10 mouse cellular contexts compared by ENCODE assay signal in the genomic region with DNA sequence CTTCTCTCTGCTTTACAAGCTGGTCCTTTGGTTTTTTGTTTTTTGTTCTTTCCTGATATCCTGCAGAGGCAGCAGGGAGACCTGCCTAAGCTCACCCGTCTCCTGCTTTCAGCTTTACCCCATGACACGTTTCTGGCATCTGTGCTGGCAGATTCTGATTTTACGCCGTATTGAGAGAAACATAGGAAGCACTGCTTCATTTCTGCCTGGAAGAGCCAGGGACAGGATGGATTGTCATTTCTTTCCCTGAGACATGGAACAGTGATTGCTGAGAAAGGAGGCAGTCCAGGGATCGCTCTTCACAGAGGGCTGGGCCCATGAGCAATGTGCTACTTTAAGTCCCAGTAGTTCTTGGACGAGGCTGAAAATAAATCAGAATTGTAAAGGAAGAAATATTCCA.
DNase-seq lines count a peak whose midpoint lies in the region; ATAC-seq lines count a peak whose summit lies in the region.
"Had no signal": no experiment of that assay in that cellular context is flagged by ENCODE, and none has a peak within 500 bp of the region (broad histone marks: within the 10 kb centered on the region; RNA-seq: fewer than 3 reads in every experiment).

No protein-coding gene starts in this region.

- H3K27ac ChIP-seq in embryonic facial prominence, embryonic 12.5 days = 0 out of 2 replicates have a peak overlapping the region, but pooled peaks have one; percentile 0
- peak overlapping the region; percentile 4 for H3K27ac ChIP-seq in midbrain, embryonic 16.5 days (ENCODE audit: low read length)

- no peaks in the 10 kb centered on the region for H3K27me3 ChIP-seq in embryonic facial prominence, embryonic 12.5 days
- H3K27me3 ChIP-seq in midbrain, embryonic 16.5 days (ENCODE audit: control insufficient read depth, insufficient read depth, low read depth, low read length) = no peaks in the 10 kb centered on the region
- H3K27me3 ChIP-seq: Patski had no signal

- 38% methylated on average over 6 of the region's 6 CpGs for WGBS in embryonic facial prominence, embryonic 12.5 days
- 10% methylated on average over 6 of the region's 6 CpGs for WGBS in midbrain, embryonic 16.5 days

- H3K4me3 ChIP-seq in embryonic facial prominence, embryonic 12.5 days = no peak overlapping the region
- no peak overlapping the region for H3K4me3 ChIP-seq in midbrain, embryonic 16.5 days (ENCODE audit: low read depth, low read length)

- 0 out of 2 replicates have a peak, but pooled peaks have one; percentile 28 for ATAC-seq in embryonic facial prominence, embryonic 12.5 days (ENCODE audit: insufficient number of reproducible peaks, insufficient read depth, low FRiP score, low TSS enrichment)
- ATAC-seq in midbrain, embryonic 16.5 days = peak; percentile 28; the same call in 1 of the 2 replicates
- no peak for ATAC-seq in inflammation-experienced regulatory T-cells, adult 6 months
- ATAC-seq: Patski had no signal

- H3K9ac ChIP-seq in embryonic facial prominence, embryonic 12.5 days = no peak overlapping the region
- peak overlapping the region; percentile 27; the same call in 1 of the 2 replicates for H3K9ac ChIP-seq in midbrain, embryonic 16.5 days (ENCODE audit: low read depth, low read length)

- H3K9me3 ChIP-seq in embryonic facial prominence, embryonic 12.5 days = no peaks in the 10 kb centered on the region
- H3K9me3 ChIP-seq in midbrain, embryonic 16.5 days (replicated peaks; ENCODE audit: control insufficient read depth, low read length, poor library complexity, severe bottlenecking) = no peaks in the 10 kb centered on the region

- H3K36me3 ChIP-seq in embryonic facial prominence, embryonic 12.5 days = no peaks in the 10 kb centered on the region
- H3K36me3 ChIP-seq in midbrain, embryonic 16.5 days (ENCODE audit: control insufficient read depth, insufficient read depth, low read length) = no peaks in the 10 kb centered on the region

- peaks cover 14% of the 10 kb centered on the region; the same call in 1 of the 2 replicates for H3K4me1 ChIP-seq in embryonic facial prominence, embryonic 12.5 days
- peaks cover 13% of the 10 kb centered on the region; the same call in 1 of the 2 replicates for H3K4me1 ChIP-seq in midbrain, embryonic 16.5 days (ENCODE audit: control insufficient read depth, insufficient read depth, low read length)

- H3K4me2 ChIP-seq in embryonic facial prominence, embryonic 12.5 days (replicated peaks) = no peak overlapping the region
- peak overlapping the region; percentile 34 for H3K4me2 ChIP-seq in midbrain, embryonic 16.5 days (ENCODE audit: low read length)

- intact Hi-C loops in heart, postnatal 10 days (cut with DNase I) = no loop called here

- DNase-seq in layer of hippocampus, adult 18-20 months (ENCODE audit: low spot score in 2 of 2) = peak; percentile 16 to 34
- DNase-seq in layer of hippocampus, adult 11-12 months (ENCODE audit: low spot score) = no peak
- peak; percentile 9 to 15 for DNase-seq in heart, postnatal 10 days
- no peak for DNase-seq in urinary bladder, postnatal 36 days (ENCODE audit: low spot score in 2 of 2)
- DNase-seq: kidney, adult 18-20 months; lung, postnatal 4 days had no signal

Comparison
In these comparisons a context has a peak if more than half of its experiments do, and no peak if none do; other contexts are left out.
1. DNase-seq: peak in layer of hippocampus, adult 18-20 months (2 of 2) and heart, postnatal 10 days (2 of 2); none in layer of hippocampus, adult 11-12 months (single experiment) and urinary bladder, postnatal 36 days (0 of 2).